Mouse (Mus musculus) kidney, adult 2 months (tissue): ENCODE results near the gene Smc3. TPM values are rescaled to one million over a fixed set of nuclear protein-coding genes. Genes with fewer than 3 reads are reported as not detected.
A peak's percentile ranks its signal among the peaks of the same experiment; 100 is the strongest.

Experiments
- DNase-seq: peaks from one replicate; pipeline ENCODE4 v3.0.0; 2021
- H3K27ac ChIP-seq: fragments of 200-500 bp; 2 replicates; pipeline ENCODE4 v1.5.1; 2012; ENCODE audit warnings: low read depth, low read length, control low read depth, inconsistent platforms; ENCODE audit not compliant: insufficient read depth
- H3K27me3 ChIP-seq: fragments of 200-500 bp; replicated peaks from 2 replicates; pipeline ENCODE4 v1.6.1; 2012; ENCODE audit warnings: mild to moderate bottlenecking, moderate library complexity, low read length, inconsistent platforms; ENCODE audit not compliant: control insufficient read depth, insufficient read depth
- H3K36me3 ChIP-seq: fragments of 200-500 bp; 2 replicates; pipeline ENCODE4 v1.6.1; 2012; ENCODE audit warnings: mild to moderate bottlenecking, moderate library complexity, low read length, inconsistent platforms; ENCODE audit not compliant: control insufficient read depth, insufficient read depth
- H3K4me1 ChIP-seq: fragments of 200-500 bp; 2 replicates; pipeline ENCODE4 v1.6.1; 2011; ENCODE audit warnings: low read length; ENCODE audit not compliant: control insufficient read depth, insufficient read depth
- H3K4me3 ChIP-seq: fragments of 200-500 bp; 2 replicates; pipeline ENCODE4 v1.5.1; 2011; ENCODE audit warnings: mild to moderate bottlenecking, low read depth, low read length, control low read depth; ENCODE audit not compliant: insufficient read depth
- CTCF ChIP-seq: fragments of 200-500 bp; conservative IDR thresholded peaks from 2 replicates; pipeline ENCODE4 v1.5.1; 2011; ENCODE audit warnings: low read depth, mild to moderate bottlenecking, control low read depth, low read length, moderate library complexity, mixed read lengths; ENCODE audit not compliant: insufficient read depth, insufficient read length
- POLR2A ChIP-seq: fragments of 200-500 bp; IDR thresholded peaks from one replicate; pipeline ENCODE4 v1.6.1; 2011; ENCODE audit warnings: low read depth, low read length, control low read depth
- WGBS: fragments of 180-500 bp; shearing (Covaris S2); methylation state at CpG from one replicate; pipeline ENCODE4 v1.1.7; 2018; 5-methylcytosine and 5-hydroxymethylcytosine counted together
- polyA plus RNA-seq: library from polyadenylated mRNA; depleted of rRNA; stranded (reverse); fragments of >200 nt; gene quantifications from 2 replicates; pipeline ENCODE4 v1.2.3, GENCODE M21; 2012

Smc3 gene
- polyA plus RNA-seq, 1 experiment: 5.1 TPM

DNA sequence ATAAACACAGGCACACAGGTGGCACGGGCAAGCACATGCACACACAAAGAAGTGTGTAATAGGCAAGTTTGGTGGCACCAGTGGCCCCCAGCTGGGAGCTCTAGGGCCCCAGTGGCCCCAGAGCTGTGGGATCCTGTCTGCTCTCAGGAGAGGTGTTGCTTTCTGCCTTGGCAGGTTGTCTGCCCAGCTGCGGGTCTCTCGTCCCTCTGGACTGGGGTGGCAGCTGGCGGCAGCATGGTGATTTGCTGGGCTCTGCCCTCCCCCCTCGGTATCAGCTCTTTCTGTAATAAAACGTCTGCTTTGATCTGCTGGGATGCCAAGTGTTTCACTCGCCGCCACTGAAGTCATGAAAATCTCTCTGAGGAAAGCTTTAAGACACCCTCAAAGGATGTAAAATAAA, 66.5 kb downstream of the Smc3 start:
- Histone ChIP-seq H3K36me3 (no peaks in the 10 kb centered on the region), H3K4me1 (no peaks in the 10 kb centered on the region), H3K4me3 (no peak overlapping the region), H3K27me3 (no peaks in the 10 kb centered on the region), H3K27ac (no peak overlapping the region)
- TF ChIP-seq CTCF: no peak
- TF ChIP-seq POLR2A: no peak
- 39% methylated on average over 8 of the region's 8 CpGs for WGBS
- no peak for DNase-seq

- no peaks in the 10 kb centered on the region for H3K4me1 ChIP-seq
- WGBS: 80% methylated on average over 7 of the region's 7 CpGs
- H3K4me3 ChIP-seq: no peak overlapping the region
- TF ChIP-seq POLR2A (no peak), CTCF (no peak)
- no peaks in the 10 kb centered on the region for H3K27me3 ChIP-seq
- DNase-seq: no peak
- no peak overlapping the region for H3K27ac ChIP-seq
- H3K36me3 ChIP-seq: no peaks in the 10 kb centered on the region
Measured at GRCm38 (mm10) chr19:53668821-53669220, 68.6 kb downstream of the Smc3 start.

GRCm38 (mm10) chr19:53670625-53671141, 70.5 kb downstream of the Smc3 start:
- no peaks in the 10 kb centered on the region for H3K27me3 ChIP-seq
- no peak overlapping the region for H3K27ac ChIP-seq
- DNase-seq: no peak
- 55% methylated on average over 12 of the region's 12 CpGs for WGBS
- no peaks in the 10 kb centered on the region for H3K36me3 ChIP-seq
- no peak for TF ChIP-seq POLR2A
- TF ChIP-seq CTCF: no peak
- no peak overlapping the region for H3K4me3 ChIP-seq
- no peaks in the 10 kb centered on the region for H3K4me1 ChIP-seq

DNA sequence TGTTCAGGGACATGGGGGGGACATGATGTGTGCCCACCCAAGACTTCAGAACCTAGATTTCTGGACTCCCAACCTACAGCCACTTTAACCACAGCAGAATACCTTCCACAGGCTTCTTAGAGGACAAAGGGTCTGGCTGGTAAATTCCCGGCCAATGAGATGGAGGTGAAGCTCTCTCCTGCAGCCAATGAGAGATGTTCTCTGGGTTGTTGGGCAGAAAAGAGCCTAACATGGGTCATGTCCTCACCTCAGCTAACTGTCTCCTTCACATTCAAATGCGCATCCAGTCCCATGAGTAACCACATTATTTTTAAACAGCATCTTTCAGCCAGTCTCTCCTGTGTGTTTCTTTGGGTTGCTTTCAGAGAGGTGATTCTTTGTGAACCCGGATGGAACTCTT, 71.2 kb downstream of the Smc3 start:
- WGBS: 71% methylated on average over 3 of the region's 3 CpGs
- TF ChIP-seq CTCF: no peak
- TF ChIP-seq POLR2A: no peak
- no peak for DNase-seq
- Histone ChIP-seq H3K27me3 (no peaks in the 10 kb centered on the region), H3K4me1 (no peaks in the 10 kb centered on the region), H3K4me3 (no peak overlapping the region), H3K36me3 (no peaks in the 10 kb centered on the region), H3K27ac (no peak overlapping the region)

DNA sequence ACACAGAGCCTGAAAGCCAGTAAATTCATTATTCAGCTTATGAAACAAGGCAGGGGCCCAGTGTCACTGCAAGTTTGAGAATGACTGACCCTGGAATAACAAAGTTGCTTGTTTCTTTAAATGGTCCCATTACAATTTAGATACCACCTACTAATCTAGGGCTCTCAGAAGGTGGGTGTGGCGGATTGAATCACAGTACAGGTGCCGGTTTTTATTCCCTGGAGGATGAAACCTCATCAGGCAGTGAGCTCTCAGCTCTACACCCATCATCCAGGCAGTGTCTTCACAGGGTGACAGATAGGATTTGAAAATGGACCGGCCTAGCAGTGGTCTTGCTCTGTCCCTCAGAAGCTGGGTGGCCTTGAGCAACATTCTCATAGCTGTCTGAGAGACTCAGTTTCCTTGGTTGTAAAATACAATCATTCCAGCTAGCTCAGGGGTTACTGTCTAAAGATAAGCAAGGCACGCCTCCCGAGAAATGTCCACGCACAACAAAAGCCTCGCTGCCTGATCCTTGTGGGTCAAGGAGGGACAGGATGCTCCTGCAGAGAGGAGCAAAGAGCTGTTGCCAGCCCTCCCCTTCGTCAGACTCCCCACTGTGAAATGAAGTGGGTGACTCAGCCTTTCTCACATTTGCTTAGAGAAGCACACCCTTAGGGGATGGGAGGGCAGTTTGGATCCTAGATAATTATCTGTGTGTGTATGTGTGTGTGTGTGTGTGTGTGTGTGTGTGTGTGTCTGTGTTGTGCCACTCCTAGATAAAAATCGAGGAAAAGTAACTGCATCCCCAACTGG, 74.1 kb downstream of the Smc3 start:
- Histone ChIP-seq H3K27me3 (peaks cover 11% of the 10 kb centered on the region; the same call in 1 of the 2 replicates), H3K4me3 (no peak overlapping the region), H3K36me3 (no peaks in the 10 kb centered on the region), H3K27ac (no peak overlapping the region), H3K4me1 (no peaks in the 10 kb centered on the region)
- no peak for DNase-seq
- TF ChIP-seq POLR2A (no peak), CTCF (no peak)
- whole genome bisulfite sequencing: 73% methylated on average over 9 of the region's 9 CpGs

DNA sequence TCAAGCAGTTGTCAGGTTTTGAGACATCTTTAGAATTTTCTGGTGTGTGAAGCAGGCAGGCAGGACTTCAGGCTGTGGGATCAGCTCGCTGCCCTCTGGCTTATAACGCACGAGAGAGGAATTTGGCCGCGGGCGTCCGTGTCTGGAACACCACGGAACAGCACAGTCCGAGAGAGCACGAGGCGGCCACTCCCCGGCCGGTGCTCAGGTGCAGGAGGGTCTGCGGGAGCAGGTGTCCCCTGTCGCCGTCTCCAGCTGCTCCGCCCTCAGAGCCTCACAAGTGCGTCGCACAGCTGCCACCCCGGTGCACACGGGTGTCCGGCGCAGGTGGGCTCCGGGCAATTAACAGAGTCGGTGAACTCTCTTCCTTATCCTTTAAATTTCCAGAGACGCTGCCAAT, 76.0 kb downstream of the Smc3 start:
- WGBS: 5% methylated on average over 26 of the region's 26 CpGs
- H3K27ac ChIP-seq: no peak overlapping the region
- H3K27me3 ChIP-seq: peaks cover 11% of the 10 kb centered on the region; the same call in 1 of the 2 replicates
- no peaks in the 10 kb centered on the region for H3K4me1 ChIP-seq
- TF ChIP-seq CTCF (no peak), POLR2A (no peak)
- peak; percentile 6 for DNase-seq
- no peak overlapping the region for H3K4me3 ChIP-seq
- H3K36me3 ChIP-seq: no peaks in the 10 kb centered on the region

GRCm38 (mm10) chr19:53676718-53677634, 76.8 kb downstream of the Smc3 start, which contains the start of gene Rbm20:
TSS of gene Rbm20 (plus strand) at chr19:53677306.
- peak; percentile 70 for DNase-seq
- Histone ChIP-seq H3K4me3 (peak within 1 kb of the TSS; percentile 48), H3K27me3 (peaks cover 11% of the 10 kb centered on the region), H3K4me1 (no peaks in the 10 kb centered on the region), H3K36me3 (no peaks in the 10 kb centered on the region), H3K27ac (no peak within 1 kb of the TSS)
- 1% methylated on average over 81 of the region's 82 CpGs for WGBS
- TF ChIP-seq CTCF (no peak), POLR2A (no peak)
